Mouse (Mus musculus) stomach, adult 2 months (tissue): Measurements from ENCODE around the gene Rnf34. TPM values are rescaled to one million over a fixed set of nuclear protein-coding genes. Genes with fewer than 3 reads are reported as not detected.

Experiments used
- polyA plus RNA-seq: library from polyadenylated mRNA; depleted of rRNA; stranded (reverse); fragments of >200 nt; gene quantifications from 2 replicates; pipeline ENCODE4 v1.2.3, GENCODE M21; 2012; rRNA removed

Gene Rnf34
- polyA plus RNA-seq = 1.8 and 2.5 TPM in 2 replicates

DNA sequence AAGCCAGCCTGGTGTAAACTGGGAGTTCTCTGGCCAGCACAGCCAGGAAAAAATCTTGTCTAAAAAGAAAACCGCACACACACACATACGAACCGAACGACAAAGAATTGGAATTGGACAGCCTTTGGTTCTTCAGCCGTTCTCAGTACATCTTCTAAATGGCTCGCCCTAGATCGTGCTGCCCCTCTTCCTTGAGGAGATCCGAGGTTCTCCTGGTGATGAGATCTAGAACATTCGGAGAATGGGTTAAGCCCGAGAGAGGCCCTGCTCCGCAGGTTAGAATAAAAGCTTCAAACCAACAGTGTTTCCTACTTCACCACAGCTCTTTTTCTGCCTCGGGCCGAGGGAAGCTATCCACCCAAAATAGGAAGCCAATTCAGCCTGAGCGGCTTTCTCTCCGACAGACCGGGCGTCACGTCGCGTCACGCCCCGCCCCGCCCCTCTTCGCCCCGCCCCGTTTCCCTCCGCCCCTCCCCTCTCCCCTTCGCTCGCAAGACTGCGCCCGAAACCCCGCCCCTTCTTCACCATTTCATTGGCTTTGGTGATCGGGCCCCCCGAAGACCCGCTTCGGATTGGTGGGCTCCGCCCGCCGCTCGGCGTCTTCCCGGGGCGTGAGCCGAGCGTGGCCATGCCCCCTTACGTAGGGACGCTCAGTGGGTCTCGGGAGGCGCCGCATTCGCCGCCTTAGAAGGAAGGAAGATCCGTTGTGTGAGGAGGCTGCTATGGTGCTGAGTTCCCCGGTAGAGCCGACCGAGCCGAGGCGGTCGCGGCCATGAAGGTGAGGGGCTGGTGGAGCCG lies at the start of gene Rnf34:
Rnf34 (plus strand) TSS at position 528 of the 798 bp plus-strand sequence.

DNA sequence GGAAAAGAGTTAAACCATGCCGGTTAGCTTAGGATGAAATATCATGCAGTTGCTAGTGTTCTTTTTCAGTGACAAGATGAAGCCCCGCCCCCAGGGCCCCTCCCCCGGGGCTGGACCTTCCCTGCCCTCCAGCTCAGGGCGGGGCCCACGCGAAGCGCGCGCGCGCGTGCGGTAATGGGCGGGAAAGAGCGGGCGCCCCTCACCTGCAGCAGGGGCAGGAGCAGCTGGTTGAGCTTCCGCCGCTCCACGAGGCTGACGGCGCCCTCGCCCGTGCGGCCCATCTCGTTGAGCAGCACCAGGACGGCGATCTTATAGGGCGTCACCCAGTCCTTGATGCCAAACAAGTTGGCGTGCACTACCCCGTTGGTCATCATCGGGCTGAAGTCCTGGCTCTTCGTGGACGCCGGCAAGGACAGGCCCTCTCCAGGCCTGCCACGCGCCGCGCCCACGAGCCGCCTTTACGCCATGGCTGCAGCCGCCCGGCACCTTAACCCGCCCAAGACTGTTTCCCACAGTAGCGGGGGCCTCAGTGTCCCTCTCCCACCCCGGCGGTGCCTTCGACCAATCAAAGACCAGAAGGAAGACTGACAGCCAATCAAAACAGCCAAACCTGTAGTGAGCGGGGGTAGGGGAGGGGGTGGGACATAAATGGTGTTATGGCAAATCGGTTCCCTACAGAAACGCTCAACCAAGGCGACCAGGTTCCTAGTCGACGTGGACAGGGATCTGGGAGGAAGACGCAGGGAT lies 28.9 kb upstream of the Rnf34 start, which contains the start of gene Anapc5:
Anapc5 (minus strand) TSS at position 563 of the 747 bp plus-strand sequence.

Other genes with a start within 250 kb of the Rnf34 start
- gene Ift81, start 235.5 kb upstream of the Rnf34 start, polyA plus RNA-seq = 0.31 and 0.62 TPM in 2 replicates
- 5.0 and 7.4 TPM in 2 replicates for gene P2rx7, start 206.1 kb upstream of the Rnf34 start, polyA plus RNA-seq
- 26.7 and 29.5 TPM in 2 replicates for gene P2rx4, start 142.5 kb upstream of the Rnf34 start, polyA plus RNA-seq
- gene Camkk2, start 70.6 kb upstream of the Rnf34 start, polyA plus RNA-seq = 17.1 and 17.3 TPM in 2 replicates
- 78.5 and 82.0 TPM in 2 replicates for gene Anapc5, start 28.7 kb upstream of the Rnf34 start, polyA plus RNA-seq
- gene Kdm2b, start 139.8 kb downstream of the Rnf34 start, polyA plus RNA-seq = 6.7 and 8.6 TPM in 2 replicates
- gene Orai1, start 165.0 kb downstream of the Rnf34 start, polyA plus RNA-seq = 50.3 and 82.7 TPM in 2 replicates
- not detected in 2 replicates for gene Morn3, start 197.0 kb downstream of the Rnf34 start, polyA plus RNA-seq
- 3.1 and 3.4 TPM in 2 replicates for gene Tmem120b, start 218.4 kb downstream of the Rnf34 start, polyA plus RNA-seq